Mouse (Mus musculus) embryonic facial prominence, embryonic 14.5 days (tissue): Measurements from ENCODE around the gene Inpp4b. TPM values are rescaled to one million over a fixed set of nuclear protein-coding genes. Genes with fewer than 3 reads are reported as not detected.
"Not testable (repeated sequence)": the region's sequence is repeated elsewhere in the genome, so short reads cannot be mapped to it uniquely, and the experiment has no call there.

Experiments
- ATAC-seq: fragments of 200-750 bp; cut with Nextera tagmentation; 2 replicates; pipeline ENCODE4 v1.8.0; 2017; ENCODE audit warnings: low read depth, moderate number of reproducible peaks, moderate TSS enrichment
- DNase-seq: peaks from one replicate; pipeline ENCODE4 v3.0.0-alpha.2; 2015; ENCODE audit warnings: low spot score
- H3K27ac ChIP-seq: fragments of 300-500 bp; sonication (generic); replicated peaks from 2 replicates; pipeline ENCODE4 v1.5.1; 2014; ENCODE audit warnings: low read depth, mild to moderate bottlenecking, low read length, moderate library complexity
- H3K27me3 ChIP-seq: fragments of 300-500 bp; sonication (generic); replicated peaks from 2 replicates; pipeline ENCODE4 v1.6.1; 2014; ENCODE audit warnings: low read length; ENCODE audit not compliant: control insufficient read depth, insufficient read depth
- H3K36me3 ChIP-seq: fragments of 300-500 bp; sonication (generic); 2 replicates; pipeline ENCODE4 v1.6.1; 2014; ENCODE audit warnings: low read length, mixed read lengths; ENCODE audit not compliant: control insufficient read depth, insufficient read depth
- H3K4me1 ChIP-seq: fragments of 300-500 bp; sonication (generic); 2 replicates; pipeline ENCODE4 v1.6.1; 2014; ENCODE audit warnings: antibody characterized with exemption, low read length; ENCODE audit not compliant: control insufficient read depth, insufficient read depth
- H3K4me2 ChIP-seq: fragments of 300-500 bp; sonication (generic); 2 replicates; pipeline ENCODE4 v1.6.1; 2014; ENCODE audit warnings: low read depth, mild to moderate bottlenecking, low read length, moderate library complexity, mixed read lengths
- H3K4me3 ChIP-seq: fragments of 300-500 bp; sonication (generic); 2 replicates; pipeline ENCODE4 v1.5.1; 2014; ENCODE audit warnings: low read depth, mild to moderate bottlenecking, low read length
- H3K9ac ChIP-seq: fragments of 300-500 bp; sonication (generic); 2 replicates; pipeline ENCODE4 v1.6.1; 2014; ENCODE audit warnings: low read depth, mild to moderate bottlenecking, low read length, moderate library complexity, mixed read lengths
- H3K9me3 ChIP-seq: fragments of 300-500 bp; sonication (generic); 2 replicates; pipeline ENCODE4 v1.6.1; 2016; ENCODE audit warnings: low read length; ENCODE audit not compliant: control insufficient read depth
- WGBS: fragments of 180-500 bp; shearing (Covaris S2); extraction: QIAGEN DNeasy Blood & Tissue Kit; methylation state at CpG from one replicate; pipeline ENCODE4 v1.1.7; 2014; 5-methylcytosine and 5-hydroxymethylcytosine counted together
- polyA plus RNA-seq: library from polyadenylated mRNA; unstranded; fragments of >200 nt; fragmentation: Nextera tagmentation; extraction: Ambion mirVana; gene quantifications from 2 replicates; pipeline ENCODE4 v1.2.1, GENCODE M21; 2014

Inpp4b gene
- polyA plus RNA-seq, 1 experiment from 2014 or later, result 14.9 TPM

DNA sequence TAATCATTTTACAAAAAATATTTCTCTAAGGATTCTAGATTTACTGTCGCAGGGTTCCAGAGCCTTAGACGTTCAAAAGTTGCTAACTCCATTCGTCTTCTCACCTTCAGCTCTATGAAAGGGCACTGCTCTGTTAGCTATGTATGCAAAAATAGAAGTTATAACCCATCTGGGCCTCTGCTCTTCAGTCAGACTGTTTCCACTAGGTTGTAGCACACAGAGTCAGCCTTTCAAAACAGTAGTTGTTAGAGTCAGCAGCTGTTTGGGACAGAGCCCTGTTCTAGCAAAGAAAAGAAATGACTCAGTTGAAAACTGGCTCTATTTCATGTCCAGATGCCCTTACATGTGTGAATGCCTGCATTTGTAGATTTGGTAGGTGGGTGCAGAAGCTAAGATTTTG lies 442.4 kb downstream of the Inpp4b start:
- DNase-seq (no peak), ATAC-seq (no peak)
- Histone ChIP-seq H3K4me1 (no peaks in the 10 kb centered on the region), H3K9ac (no peak overlapping the region), H3K4me2 (no peak overlapping the region), H3K4me3 (no peak overlapping the region), H3K27ac (no peak overlapping the region), H3K9me3 (no peaks in the 10 kb centered on the region), H3K36me3 (no peaks in the 10 kb centered on the region), H3K27me3 (no peaks in the 10 kb centered on the region)
- 78% methylated on average over 3 of the region's 3 CpGs for WGBS

GRCm38 (mm10) chr8:81788498-81788897 lies 446.1 kb downstream of the Inpp4b start:
- H3K9me3 ChIP-seq, result no peaks in the 10 kb centered on the region
- WGBS, result 77% methylated on average over 2 of the region's 2 CpGs
- H3K27ac ChIP-seq, result no peak overlapping the region
- no peaks in the 10 kb centered on the region for H3K27me3 ChIP-seq
- no peak overlapping the region for H3K9ac ChIP-seq
- H3K36me3 ChIP-seq, result no peaks in the 10 kb centered on the region
- no peak for ATAC-seq
- no peak overlapping the region for H3K4me3 ChIP-seq
- no peak for DNase-seq
- no peak overlapping the region for H3K4me2 ChIP-seq
- no peaks in the 10 kb centered on the region for H3K4me1 ChIP-seq

- Histone ChIP-seq H3K27ac (no peak overlapping the region), H3K4me2 (no peak overlapping the region), H3K27me3 (no peaks in the 10 kb centered on the region), H3K36me3 (no peaks in the 10 kb centered on the region), H3K4me3 (no peak overlapping the region), H3K9me3 (no peaks in the 10 kb centered on the region), H3K4me1 (no peaks in the 10 kb centered on the region), H3K9ac (no peak overlapping the region)
- WGBS, result 55% methylated on average over 5 of the region's 5 CpGs
- no peak for ATAC-seq
- no peak for DNase-seq
Observed at GRCm38 (mm10) chr8:81792649-81793048, 450.3 kb downstream of the Inpp4b start.

DNA sequence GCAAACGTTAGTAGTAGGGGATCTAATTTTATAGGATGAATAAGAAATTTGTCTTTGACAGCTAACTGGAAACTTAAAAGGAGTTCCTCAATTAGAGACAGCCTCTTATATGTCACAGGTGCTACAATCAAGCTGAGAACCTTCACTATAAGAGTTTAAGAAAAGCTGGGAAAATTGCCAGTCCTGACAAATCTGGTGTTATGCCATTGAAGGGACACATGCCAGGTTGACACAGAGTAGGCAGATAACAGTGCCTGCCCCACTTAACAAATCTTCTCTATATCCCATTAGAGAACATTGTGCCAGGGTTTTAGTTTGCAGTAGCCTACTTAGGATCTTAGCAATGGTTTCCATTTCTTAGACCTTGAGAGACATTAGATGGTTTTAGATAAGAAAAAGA lies 456.1 kb downstream of the Inpp4b start:
- H3K9me3 ChIP-seq, result no peaks in the 10 kb centered on the region
- no peak overlapping the region for H3K27ac ChIP-seq
- H3K36me3 ChIP-seq, result no peaks in the 10 kb centered on the region
- 53% methylated on average over 1 of the region's 1 CpGs for WGBS
- no peak overlapping the region for H3K4me2 ChIP-seq
- no peaks in the 10 kb centered on the region for H3K27me3 ChIP-seq
- DNase-seq (no peak), ATAC-seq (no peak)
- H3K4me3 ChIP-seq, result no peak overlapping the region
- no peak overlapping the region for H3K9ac ChIP-seq
- H3K4me1 ChIP-seq, result no peaks in the 10 kb centered on the region

GRCm38 (mm10) chr8:81800792-81801191 lies 458.4 kb downstream of the Inpp4b start:
- no peaks in the 10 kb centered on the region for H3K9me3 ChIP-seq
- no peak overlapping the region for H3K4me3 ChIP-seq
- no peaks in the 10 kb centered on the region for H3K36me3 ChIP-seq
- H3K4me1 ChIP-seq, result no peaks in the 10 kb centered on the region
- no peak; the same call in 1 of the 2 replicates for ATAC-seq
- no peak overlapping the region for H3K27ac ChIP-seq
- no peak overlapping the region for H3K4me2 ChIP-seq
- no peak overlapping the region for H3K9ac ChIP-seq
- H3K27me3 ChIP-seq, result no peaks in the 10 kb centered on the region
- DNase-seq, result peak; percentile 24

GRCm38 (mm10) chr8:81806797-81807196 lies 464.4 kb downstream of the Inpp4b start:
- no peak overlapping the region for H3K9ac ChIP-seq
- no peaks in the 10 kb centered on the region for H3K9me3 ChIP-seq
- no peak overlapping the region for H3K4me3 ChIP-seq
- H3K4me1 ChIP-seq, result 0 out of 2 replicates have a peak, but pooled peaks cover 3% of the 10 kb centered on the region
- H3K36me3 ChIP-seq, result no peaks in the 10 kb centered on the region
- H3K4me2 ChIP-seq, result no peak overlapping the region
- no peaks in the 10 kb centered on the region for H3K27me3 ChIP-seq
- ATAC-seq, result peak; percentile 67
- H3K27ac ChIP-seq, result no peak overlapping the region
- peak; percentile 86 for DNase-seq

DNA sequence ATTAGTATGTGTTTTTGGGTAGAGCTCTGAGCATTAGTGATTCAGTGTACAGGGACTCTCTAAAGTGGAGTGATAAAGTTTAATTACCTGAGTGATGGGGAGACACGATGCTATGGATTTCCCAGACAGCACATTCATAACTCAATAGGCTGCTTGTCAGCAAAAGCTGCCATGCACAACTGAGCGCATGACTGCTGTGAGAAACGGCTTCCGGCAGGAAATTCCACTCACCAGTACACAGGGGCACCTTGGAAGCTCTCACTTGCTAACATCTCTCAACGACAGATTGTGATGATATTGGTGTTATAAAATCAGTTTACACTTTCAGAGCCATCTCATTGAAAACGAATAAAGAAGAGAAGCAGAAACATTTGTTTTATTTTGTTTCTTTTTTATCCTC lies 465.2 kb downstream of the Inpp4b start:
- H3K9me3 ChIP-seq, result no peaks in the 10 kb centered on the region
- 55% methylated on average over 6 of the region's 6 CpGs for WGBS

DNA sequence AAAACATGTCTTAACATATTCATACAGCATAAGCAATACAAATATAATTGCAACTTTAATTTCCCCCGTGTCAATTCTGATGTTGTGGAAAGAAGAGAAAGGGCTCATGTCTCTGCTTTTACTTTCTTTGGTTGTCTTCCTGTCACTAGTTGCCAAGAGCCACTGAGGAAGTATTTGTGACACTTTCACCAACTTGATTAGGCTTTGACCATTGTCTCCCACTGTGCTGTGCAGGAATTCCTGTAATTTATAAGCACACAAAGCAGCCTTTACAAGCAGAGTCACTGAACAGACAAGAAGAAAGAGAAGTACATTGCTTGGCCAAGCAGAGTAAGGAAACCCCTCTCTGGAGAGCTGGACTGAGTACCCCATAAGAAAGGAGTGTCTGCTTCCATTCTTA lies 466.1 kb downstream of the Inpp4b start:
- DNase-seq, result no peak
- no peak overlapping the region for H3K27ac ChIP-seq
- ATAC-seq, result no peak
- no peaks in the 10 kb centered on the region for H3K9me3 ChIP-seq
- H3K4me3 ChIP-seq, result no peak overlapping the region
- no peak overlapping the region for H3K4me2 ChIP-seq
- 0 out of 2 replicates have a peak, but pooled peaks cover 7% of the 10 kb centered on the region for H3K4me1 ChIP-seq
- no peak overlapping the region for H3K9ac ChIP-seq
- WGBS, result 78% methylated on average over 1 of the region's 1 CpGs
- H3K36me3 ChIP-seq, result no peaks in the 10 kb centered on the region
- no peaks in the 10 kb centered on the region for H3K27me3 ChIP-seq

More for the DNA sequence above, 465.2 kb downstream of the Inpp4b start:
- 0 out of 2 replicates have a peak, but pooled peaks cover 6% of the 10 kb centered on the region for H3K4me1 ChIP-seq
- H3K27me3 ChIP-seq, result no peaks in the 10 kb centered on the region
- no peak for ATAC-seq
- no peak overlapping the region for H3K4me3 ChIP-seq
- no peaks in the 10 kb centered on the region for H3K36me3 ChIP-seq
- H3K4me2 ChIP-seq, result no peak overlapping the region
- H3K9ac ChIP-seq, result no peak overlapping the region
- no peak overlapping the region for H3K27ac ChIP-seq
- no peak for DNase-seq

- H3K27me3 ChIP-seq, ATAC-seq, H3K4me2 ChIP-seq, H3K4me3 ChIP-seq, H3K4me1 ChIP-seq, H3K9me3 ChIP-seq, H3K9ac ChIP-seq, H3K36me3 ChIP-seq, DNase-seq, H3K27ac ChIP-seq: not testable (repeated sequence)
Observed at GRCm38 (mm10) chr8:81809414-81809813, 467.1 kb downstream of the Inpp4b start.
